Mouse (Mus musculus): ENCODE measurements around the gene Arhgap18. TPM values are rescaled to one million over a fixed set of nuclear protein-coding genes. Genes with fewer than 3 reads are reported as not detected.
"Not testable (repeated sequence)": the region's sequence is repeated elsewhere in the genome, so short reads cannot be mapped to it uniquely, and the experiment has no call there.

Gene Arhgap18
- total RNA-seq, 1 experiment from 2014 or later, result 52.2 TPM

- DNase-seq, result no peak
Measured at GRCm38 (mm10) chr10:26911176-26911575, 158.0 kb downstream of the Arhgap18 start.

- DNase-seq, result no peak
Measured at GRCm38 (mm10) chr10:26912112-26912797, 159.0 kb downstream of the Arhgap18 start.

GRCm38 (mm10) chr10:26912807-26913206 lies 159.6 kb downstream of the Arhgap18 start:
- no peak for DNase-seq

- DNase-seq, result peak; percentile 6
Measured at GRCm38 (mm10) chr10:26919307-26919977, 166.2 kb downstream of the Arhgap18 start.

- DNase-seq, result no peak
Measured at GRCm38 (mm10) chr10:26920383-26920979, 167.3 kb downstream of the Arhgap18 start.

GRCm38 (mm10) chr10:26936056-26936455 lies 182.8 kb downstream of the Arhgap18 start:
- not testable (repeated sequence) for DNase-seq

DNA sequence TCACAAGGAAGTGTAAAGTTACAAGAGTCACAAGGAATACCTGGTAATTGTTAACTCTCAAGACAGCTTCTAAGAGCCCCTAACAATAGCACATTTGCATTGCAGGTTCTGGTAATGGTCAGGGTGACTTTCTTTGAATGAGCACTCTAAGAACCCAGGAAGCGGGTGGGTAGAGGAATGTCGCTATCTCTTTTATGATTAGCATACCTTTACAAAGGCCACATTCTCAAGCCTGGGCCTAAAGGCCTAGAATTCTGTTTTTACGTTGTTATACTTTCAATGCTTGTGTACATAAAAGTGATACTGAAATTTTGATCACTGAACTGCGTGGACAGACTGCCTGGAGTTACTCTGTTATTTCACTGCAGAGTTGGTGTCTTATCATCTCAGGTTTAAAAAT lies 185.2 kb downstream of the Arhgap18 start:
- not testable (repeated sequence) for DNase-seq

DNA sequence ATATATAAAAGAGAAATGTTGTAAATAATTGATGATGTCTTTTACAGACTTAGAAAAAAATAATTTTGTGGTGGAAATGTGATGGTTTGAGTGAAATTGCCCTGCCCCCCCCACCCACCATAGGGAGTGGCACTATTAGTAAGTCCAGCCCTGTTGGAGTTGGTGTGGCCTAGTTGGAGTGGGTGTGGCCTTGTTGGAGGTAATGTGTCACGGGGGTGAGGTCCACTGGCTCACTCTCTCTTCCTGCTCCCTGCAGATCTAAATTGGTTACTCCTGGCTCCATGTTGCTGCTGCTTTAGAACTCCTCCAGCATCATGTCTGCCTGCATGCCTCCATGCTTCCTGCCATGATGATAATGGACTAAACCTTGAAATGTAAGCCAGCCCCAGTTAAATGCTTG lies 186.3 kb downstream of the Arhgap18 start:
- no peak for DNase-seq

- DNase-seq, result no peak
Measured at GRCm38 (mm10) chr10:26948331-26948730, 195.1 kb downstream of the Arhgap18 start.

GRCm38 (mm10) chr10:26949667-26950066 lies 196.4 kb downstream of the Arhgap18 start:
- no peak for DNase-seq

DNA sequence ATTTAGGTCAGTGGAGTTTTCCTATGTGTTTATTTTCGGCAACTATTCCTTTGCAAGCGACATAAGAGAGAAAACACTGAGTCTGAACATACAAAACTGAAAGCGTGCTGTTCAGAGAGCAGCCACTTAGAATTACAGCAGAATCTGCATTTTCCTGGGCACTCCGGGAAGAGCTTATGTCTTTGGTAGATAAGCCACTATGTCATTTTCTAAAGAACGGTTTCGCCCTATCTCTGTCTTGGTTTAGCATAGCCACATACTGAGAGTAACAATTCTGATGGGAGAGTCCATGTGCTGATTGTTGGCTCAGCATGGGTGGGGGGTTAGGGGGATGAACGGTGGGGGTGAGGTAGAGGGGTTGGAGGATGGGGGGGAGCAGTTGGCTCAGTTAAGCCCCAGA lies 197.2 kb downstream of the Arhgap18 start:
- DNase-seq, result no peak

DNA sequence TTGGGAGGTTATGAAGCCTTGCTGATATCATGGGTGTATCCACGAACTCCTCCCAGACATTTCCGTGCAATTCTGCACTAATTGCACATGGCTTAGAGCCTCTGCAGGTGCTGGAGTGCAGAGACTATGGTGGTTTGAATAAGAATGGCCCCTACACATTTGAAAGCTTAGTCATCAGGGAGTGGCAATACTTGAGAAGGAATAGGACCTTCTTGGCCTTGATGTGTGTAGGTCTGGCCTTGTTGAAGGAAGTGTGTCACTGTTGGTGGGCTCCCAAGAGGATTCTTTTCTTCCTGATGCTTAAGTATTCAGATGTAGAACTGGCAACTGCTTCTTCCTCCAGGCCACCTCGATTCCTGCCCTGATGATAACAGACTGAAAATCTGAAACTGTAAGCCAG lies 205.3 kb downstream of the Arhgap18 start:
- DNase-seq, result no peak
